Mouse (Mus musculus) hindlimb bud, embryonic 11.5 days (tissue): ENCODE data around the gene Ttll8.

Experiments
- DNase-seq: peaks from one replicate; pipeline ENCODE4 v3.0.0-alpha.2; 2012; ENCODE audit warnings: low read depth, low spot score; ENCODE audit errors: extremely low spot score

Ttll8 gene

DNA sequence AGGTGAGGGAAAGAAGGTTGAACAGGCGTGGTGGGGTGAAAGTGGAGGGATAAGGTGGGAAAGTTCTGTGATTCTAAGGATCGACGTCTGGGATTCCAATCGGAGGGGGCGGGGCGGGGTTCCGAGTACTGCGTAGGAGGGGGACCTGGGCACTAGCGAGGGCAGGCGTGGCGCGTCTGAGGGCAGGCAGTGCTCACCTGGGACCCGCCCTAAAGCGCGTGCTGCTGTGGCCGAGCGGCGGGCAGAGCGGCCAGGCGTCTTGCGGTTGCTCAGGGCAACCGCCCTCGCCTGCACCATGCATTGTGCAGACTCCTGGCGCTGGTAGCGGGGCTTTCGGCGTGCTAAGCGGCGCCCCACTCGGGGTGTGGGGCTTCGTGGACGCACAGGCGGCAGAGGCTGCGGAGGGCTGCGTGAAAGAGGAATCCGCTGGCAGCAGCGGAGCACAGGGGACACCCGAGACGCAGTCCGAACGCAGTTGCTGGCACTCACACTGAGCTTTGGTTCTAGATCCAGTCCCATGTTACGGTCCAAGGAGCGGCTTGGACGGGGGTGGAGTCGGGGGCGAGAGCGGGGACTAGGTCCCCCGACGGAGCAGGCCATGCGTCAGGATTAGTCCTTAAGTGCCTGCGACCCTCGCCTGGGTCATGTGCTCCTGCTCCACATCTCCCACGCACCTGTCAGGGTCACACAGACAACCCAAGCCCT lies at the start of gene Ttll8:
Gene Ttll8, minus strand, starts transcription at position 51 of the 705 bp plus-strand sequence.
- no peak for DNase-seq

DNA sequence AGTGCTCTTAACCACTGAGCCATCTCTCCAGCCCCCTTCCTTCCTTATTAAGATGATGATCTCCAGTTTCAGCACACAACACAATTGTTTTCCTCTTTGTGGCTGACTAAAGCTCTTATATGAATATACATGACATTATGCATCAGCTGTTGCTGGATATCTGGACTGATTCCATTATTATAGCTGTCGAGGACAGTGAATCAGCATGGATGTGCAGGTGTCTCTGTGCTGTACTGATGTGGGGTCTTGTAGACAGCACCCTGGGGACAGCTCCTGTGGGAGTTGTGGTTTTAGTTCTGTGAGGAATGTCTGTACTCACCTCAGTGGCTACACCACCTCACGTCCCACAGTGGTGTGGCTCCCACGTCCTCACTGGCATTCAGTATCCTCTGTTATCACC lies 47.0 kb upstream of the Ttll8 start:
- DNase-seq = no peak

DNA sequence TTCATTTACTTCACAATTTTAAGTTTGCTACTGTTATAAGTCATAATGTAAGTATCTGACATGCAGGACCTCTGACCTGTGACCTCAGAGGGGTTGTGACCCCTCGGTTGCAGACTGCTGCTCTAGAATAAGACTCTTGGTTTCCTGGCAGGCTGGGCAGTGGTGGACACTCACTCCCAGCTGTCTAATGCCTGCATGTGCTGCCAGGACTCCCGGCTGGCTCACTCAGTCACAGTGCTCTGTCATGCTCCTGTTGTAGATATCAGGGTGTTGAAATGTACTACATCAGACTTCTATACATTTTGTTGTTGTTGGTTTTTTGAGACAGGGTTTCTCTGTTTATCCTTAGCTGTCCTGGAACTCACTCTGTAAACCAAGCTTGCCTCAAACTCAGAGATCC lies 46.1 kb upstream of the Ttll8 start:
- DNase-seq = no peak

DNA sequence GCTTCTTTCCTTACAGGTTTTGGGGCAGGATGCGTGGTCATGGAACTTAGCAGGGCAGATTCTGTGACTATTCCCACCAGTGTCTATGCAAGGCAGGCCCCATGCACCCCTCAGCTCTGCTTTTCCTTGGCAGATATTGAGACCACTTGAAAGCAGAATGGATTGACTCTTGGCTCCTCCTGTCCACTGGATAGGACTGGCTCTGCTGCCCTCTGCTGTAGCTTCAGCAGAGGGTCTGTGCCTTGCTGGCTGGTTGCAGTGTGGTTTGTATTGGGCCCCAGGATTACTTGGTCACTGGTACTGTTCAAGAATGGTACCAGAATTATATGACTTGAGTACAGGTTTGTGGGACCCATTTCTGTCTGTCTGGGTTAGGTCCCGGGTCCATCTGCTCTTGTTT lies 44.9 kb upstream of the Ttll8 start:
- no peak for DNase-seq

DNA sequence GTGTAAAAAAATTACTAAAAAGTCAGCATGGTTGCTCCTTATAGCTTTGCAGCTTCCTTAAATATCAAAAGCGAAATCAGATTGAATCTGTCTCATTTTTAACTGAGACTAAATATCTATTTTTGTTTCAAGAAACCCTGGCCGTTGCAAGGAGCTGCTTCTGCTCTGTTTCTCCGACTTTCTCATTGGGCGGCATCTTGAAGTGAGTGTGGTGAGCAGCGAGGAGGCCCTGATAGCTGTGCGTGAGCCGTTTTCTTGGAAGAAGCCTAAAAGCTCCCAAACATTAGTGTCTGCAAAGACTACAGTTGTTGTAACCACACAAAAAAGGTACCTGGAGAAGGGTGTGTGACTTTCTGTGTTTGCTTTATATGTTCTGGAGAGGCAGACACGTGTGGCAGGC lies 44.4 kb upstream of the Ttll8 start:
- DNase-seq = no peak

DNA sequence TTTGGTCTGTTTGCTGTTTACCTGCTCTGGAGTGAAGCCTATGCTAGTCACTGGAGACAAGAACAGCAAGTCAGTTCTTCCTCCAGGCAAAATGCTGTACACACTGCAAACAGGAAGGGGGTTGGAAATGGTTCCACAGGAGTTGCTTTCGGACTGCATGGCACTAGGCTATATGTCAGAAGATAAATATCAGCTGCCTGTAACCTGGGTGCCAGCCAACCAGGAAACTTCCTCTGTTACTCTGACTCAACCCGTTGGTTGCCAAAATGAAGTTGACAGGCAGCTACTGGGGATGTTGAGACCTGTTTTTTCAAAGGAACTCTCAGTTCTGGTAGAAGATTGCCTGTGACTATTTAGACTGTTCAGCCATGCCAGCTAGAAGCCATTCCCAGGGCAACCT lies 35.0 kb upstream of the Ttll8 start:
- DNase-seq = no peak

DNA sequence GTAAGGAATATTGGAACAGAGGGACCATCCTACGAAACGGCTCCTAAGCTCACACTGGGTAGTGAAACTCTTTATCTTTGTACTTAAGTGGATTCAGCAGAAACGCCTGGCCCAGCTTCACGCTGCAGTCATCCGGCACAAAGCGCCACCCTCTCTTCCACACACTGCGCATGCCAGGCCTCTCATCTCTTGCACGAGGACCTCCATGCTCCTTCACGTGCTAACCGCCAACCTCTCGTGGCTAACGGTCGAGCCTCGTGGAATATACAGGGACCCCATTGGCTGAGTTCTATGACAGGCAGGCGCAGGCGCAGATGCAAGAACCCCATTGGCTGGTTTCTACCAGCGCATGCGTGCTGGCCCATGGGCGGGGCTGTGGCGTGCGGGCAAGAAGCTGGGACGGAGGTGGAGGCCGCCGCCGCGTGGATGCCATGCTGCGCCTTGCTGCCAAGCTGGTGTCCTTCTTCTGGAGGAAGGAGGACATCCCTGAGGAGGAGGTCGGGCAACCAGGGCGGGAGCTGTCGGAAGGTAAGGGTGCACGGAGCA lies 28.4 kb upstream of the Ttll8 start, which contains the start of gene Mov10l1:
Gene Mov10l1, plus strand, starts transcription at position 376 of the 546 bp plus-strand sequence.
- no peak for DNase-seq

DNA sequence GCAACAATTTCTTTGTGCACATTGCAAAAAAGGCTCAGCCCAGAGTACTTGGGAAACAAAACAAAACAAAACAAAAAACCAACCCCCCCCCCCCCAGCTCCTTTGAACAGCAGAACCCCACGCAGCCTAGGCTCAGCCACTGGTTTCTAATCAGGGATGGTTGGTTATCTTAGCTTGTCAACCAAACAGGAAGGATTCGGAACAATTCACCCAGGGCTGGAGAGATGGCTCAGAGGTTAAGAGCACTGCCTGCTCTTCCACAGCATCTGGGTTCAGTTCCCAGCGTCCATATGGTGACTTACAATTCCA lies 24.9 kb upstream of the Ttll8 start:
- DNase-seq = no peak

DNA sequence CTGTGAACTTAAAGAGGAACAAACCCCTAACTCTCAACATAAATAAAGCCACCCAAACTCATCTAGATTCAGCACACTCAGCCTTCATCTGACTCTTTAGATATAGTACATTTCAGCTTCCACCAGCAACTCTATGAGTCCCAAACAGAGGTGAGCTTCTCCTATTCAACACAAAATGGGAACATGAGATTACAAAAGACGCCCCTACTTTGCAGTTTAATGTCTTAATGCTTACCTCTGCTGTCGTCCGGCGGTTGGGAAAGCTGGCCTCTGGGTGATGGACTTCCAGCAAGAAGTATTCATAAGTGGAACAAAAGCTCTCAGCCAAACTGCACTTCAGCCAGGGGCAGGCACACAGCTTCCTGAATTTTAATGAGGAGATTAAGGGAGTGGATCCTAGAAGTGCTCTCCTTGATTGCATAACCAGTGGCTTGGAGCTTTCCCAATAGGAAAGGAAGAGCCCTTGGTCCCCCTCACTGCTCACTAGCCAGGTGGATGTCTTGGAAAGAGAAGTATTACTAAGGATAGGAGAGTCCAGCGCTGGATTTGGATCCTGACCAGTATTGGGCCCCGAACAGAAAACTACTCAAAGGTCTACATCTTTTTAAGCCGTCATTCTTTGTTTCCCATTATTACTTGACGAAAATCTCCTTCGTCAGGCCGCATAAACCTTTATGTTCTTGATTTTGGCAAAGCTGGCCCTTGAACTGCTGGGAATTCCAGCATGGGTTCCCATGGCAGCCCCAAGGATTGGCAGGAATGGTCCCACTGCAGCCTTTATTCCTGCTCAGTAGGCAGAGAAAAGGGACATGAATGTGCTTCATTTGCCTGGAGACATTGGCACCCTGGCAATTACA lies 24.3 kb upstream of the Ttll8 start, which contains the start of gene Mlc1:
Gene Mlc1, minus strand, starts transcription at position 727 of the 857 bp plus-strand sequence.
- DNase-seq = no peak

DNA sequence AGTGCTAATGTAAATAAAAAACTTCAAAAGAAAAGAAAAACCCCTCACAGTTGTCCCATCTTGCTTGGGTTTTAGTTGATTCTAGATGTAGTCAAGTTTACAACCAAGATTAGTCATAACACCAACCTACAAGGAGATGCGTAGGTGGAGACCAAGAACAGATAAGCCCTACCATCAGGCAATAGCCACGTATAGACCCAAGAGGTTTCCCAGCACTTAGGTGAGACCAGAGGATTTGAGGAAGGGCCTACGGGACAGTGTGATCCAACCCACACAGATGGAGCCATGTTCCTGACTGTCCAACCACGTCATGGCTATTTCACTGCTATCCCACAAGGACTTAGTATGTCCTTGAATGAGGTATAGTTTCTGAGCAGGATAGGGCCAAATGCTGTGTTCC lies 18.1 kb upstream of the Ttll8 start:
- no peak for DNase-seq

DNA sequence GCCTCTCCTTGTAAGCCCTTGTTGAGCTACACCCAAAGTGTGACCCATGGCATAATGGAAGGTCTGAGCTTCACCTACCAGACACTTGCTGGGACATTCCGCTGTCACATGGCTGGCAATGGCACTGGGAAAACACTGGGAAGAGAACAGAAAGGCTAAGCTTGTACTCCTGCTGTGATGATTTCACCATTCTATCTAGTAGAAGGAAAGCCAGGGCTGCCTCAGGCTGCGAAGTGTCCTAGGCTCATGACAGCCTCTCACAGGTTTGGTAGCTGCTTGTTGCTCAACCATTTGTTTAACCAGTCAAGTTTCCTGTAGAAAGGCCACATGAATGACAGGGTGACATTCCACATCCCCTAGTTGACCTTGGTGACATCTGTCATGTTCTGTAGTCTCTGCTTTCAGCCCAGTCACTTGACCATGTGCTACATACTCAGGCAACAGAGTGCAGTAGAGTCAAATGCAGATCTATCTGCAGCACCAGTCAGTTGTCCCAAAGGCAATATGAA lies 9.9 kb upstream of the Ttll8 start:
- no peak for DNase-seq

DNA sequence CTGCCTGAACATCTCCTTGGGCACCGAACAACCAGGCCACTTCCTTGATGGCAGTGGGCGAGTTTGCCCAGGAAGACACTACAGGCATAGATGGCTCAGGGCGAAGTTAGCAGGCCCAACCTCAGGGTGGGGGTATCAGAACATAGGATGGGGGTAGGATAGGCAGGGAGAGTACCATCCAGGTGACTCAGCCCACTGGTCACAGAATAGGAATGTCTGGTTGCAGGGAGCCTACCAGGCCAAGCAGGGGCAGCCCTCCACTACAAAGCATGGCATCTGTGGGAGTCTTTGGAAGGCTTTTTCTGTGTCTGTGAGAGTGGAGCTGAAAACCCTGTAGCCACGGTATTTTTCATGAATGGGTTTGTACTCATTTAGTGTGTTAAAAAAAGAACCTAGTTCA lies 3.3 kb upstream of the Ttll8 start:
- DNase-seq = no peak

DNA sequence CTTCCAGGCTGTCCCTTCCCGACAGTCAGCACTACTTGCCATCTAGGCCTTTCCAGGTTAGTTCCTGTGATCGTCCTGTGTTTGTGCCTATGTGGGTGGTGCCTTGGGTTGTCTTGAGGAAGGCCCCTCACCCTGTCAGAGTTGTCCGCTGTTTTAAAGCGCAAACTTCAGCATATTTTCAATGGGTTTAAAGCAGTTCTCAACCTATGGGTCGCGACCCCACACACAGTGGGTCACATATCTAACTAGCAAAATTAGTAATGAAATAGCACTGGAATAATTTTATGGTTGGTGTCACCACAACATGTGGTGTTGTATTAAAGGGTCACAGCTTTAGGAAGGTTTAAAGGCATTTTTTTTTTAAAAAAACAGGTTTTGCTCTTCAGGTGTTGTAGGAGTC lies 1.1 kb upstream of the Ttll8 start:
- no peak for DNase-seq

DNA sequence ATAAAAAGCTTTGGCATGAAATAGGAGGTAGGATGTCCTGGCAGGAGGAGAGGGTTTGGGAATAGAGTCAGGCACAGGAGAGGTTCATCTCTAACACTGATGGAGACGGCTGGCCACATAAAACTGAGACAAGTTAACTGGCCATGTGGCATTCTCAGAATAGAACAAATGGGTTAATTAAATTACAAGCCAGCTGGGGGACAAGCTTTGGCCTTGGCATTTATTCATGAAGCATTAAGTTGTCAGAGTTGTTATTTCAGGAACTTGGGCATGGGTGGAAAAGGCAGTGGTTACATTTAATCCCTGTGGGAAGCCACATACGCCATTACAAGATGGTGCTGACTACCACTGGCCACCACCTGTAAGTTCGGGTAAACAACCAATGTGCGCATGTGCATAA lies 3.0 kb downstream of the Ttll8 start:
- DNase-seq = no peak

DNA sequence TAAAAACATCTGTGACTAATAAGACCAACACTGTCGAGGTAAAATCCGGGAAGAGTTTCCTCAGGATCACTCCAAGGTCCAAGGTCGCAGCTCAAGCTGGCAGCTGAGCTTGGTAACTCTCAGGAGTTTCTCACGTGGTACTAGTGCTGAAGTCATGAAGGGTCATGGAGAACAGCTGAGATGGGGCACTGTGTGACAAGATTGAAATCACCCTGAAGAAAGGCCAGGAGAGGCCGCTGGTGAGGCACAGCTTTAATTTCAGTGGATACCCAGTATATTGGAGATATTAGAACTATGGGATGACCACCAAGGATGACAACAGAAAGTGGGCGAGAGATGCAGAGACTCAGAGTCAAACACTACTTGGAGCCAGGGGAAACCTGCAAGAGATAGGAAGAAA lies 7.4 kb downstream of the Ttll8 start:
- DNase-seq = no peak

DNA sequence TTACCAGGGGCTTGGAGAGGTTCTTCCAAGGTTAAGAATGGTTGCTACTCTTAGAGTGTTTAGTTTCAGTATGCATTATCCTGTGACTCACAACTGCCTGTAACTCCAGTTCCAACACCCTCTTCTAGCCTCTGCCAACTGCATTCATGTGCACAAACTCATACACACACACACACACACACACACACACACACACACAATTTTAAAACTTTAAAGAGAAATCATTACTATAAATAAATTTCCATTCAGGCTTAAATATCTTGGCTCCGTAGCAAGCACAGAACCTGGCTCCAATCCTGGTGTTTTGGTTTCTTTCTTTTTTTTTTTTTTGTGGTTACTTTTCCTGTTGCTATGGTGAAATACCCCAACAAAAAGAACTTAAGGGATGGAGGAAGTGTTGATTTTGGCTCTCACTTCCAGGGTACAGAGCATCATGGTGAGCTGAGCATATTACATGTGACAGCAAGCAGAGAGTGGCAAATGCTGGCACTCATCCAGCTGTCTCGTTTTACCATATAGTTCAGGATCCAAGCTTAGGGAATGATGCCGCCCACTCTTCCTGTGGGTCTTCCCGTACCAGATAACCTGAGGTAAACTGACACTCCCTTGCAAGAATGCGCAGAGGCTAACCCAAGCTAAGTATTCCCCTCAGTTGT lies 10.2 kb downstream of the Ttll8 start:
- no peak for DNase-seq

DNA sequence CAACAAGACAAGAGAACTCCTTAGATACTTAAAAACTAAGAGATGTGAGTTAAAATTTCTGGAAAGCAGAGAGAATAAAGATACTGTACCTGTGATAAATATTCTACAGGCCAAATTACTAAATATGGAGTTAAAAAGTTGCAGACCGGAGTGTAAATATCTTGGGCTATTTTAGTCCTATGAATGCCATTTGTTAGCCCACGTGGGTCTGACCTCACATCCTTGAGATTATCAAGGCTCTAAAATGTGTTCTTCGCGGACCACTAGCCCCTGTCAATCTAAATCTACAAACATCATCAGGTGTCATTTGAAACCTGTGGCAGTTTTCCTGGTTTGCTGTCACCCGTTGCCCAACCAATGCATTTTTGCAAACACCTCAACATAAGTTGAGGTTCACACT lies 11.4 kb downstream of the Ttll8 start:
- no peak for DNase-seq

DNA sequence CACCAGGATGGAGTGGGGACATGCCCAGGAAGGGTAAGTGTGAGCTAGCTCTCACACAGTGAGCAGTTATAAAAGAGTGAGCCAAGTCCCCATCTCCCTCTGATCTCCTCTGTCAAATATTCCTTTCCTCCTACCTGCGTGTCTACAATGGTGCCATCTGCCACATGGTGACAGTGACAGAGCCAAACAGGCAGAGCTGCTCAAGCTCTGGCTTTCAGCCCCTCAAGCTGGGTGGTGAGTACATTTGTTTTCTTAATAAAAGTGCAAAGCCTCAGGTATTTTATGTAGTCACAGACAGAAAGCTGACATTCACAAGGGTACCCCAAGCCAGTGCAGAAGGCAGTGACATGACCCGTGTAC lies 16.9 kb downstream of the Ttll8 start:
- DNase-seq = no peak

DNA sequence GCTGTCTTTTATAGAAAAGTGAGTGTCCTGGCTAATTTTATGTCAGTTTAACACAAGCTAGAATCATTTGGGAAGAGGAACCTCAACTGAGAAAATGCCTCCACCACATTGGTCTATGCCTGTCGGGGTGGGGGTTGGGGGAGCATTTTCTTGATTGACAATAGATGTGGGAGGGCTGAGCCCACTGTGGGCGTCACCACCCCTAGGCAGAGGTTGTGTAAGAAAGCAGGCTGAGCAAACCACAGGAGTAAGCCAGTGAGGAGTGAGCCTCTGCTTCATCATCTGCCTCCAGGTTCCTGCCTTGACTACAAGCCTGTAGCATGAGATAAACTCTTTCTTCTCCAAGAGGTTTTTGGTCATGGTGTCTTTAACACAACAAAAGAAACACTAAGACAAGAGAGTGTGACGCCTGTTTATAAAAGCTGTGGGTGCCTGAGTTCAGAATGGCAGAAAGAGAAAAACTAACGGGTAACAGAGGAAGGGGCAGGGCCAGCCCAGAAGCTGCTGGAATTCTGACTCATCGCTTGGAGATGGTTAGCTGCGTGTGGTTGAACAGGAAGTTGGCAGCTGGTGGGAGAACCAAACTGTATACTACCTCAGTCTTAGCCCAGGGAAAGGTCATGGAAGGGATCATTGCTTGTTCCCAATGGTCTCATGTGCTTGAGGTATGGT lies 17.5 kb downstream of the Ttll8 start:
- no peak for DNase-seq

DNA sequence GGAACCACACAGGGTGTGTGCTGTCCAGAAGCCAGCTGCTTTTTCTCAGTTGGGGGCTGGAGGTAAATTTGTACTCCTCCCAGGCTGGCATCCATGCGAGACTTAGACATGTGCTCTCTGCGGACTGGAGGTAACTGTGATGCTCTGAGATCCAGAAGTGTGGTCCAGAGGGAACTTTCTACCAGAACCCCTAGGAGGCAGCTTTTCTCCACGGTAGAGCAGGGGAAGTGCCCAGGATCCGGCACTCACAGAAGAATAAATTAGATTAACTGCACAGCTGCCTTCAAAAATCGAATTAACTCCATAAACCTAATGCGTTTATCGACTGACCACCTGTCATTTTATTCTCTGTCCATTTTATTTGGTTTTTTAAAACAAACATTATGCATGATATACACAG lies 20.1 kb downstream of the Ttll8 start:
- no peak for DNase-seq

DNA sequence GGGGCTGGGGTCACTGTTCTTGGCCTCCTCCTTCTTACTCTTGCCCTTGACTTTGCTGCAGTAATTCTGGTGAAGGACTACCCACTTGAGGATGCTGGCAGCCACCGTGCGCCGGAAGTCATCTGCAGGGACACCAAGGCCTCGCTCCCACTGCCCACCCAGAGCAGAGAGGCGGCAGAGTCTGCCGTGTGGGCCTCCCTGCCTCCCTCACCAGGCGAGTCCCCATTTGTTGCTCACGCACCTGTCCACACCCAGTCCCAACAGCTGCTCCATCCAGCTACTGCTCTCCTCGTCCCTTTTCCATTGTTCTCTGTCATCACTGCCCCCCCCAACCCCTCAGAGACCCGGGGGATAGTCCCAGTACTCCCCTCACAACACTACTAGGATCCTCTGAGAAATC lies 21.6 kb downstream of the Ttll8 start:
- no peak for DNase-seq
